Mouse (Mus musculus) c-Kit-positive CD71-positive TER-119-negative erythroid progenitor cells, embryonic 14.5 days (primary cell): Measurements from ENCODE around the gene Fpr-rs3.

ENCODE experiments used
- DNase-seq: peaks from one replicate; pipeline ENCODE4 v3.0.0-alpha.2; 2013; ENCODE audit warnings: low read depth

The Fpr-rs3 gene

GRCm38 (mm10) chr17:20624777-20625176, at the start of gene Fpr-rs3:
Fpr-rs3 (minus strand) TSS chr17:20624877.
- DNase-seq = no peak

- DNase-seq = no peak
These were observed 28.4 kb downstream of the Fpr-rs3 start, which contains the start of gene Vmn2r110 for GRCm38 (mm10) chr17:20596323-20596722. Vmn2r110 (minus strand) TSS chr17:20596423.
